Mouse (Mus musculus) frontal cortex, adult 2 months (tissue): Measurements from ENCODE around the gene Pygm. TPM values are rescaled to one million over a fixed set of nuclear protein-coding genes. Genes with fewer than 3 reads are reported as not detected.

ENCODE experiments used
- DNase-seq, 2 experiments: peaks; one replicate each; pipeline ENCODE4 v3.0.0; 2022; ENCODE audit warnings: low spot score in 1 of 2; ENCODE audit errors: extremely low spot score in 1 of 2
- polyA plus RNA-seq: library from polyadenylated mRNA; depleted of rRNA; stranded (reverse); fragments of >200 nt; gene quantifications from 2 replicates; pipeline ENCODE4 v1.2.3, GENCODE M21; 2012; rRNA removed

The Pygm gene
- 39.0 and 54.8 TPM in 2 replicates for polyA plus RNA-seq

DNA sequence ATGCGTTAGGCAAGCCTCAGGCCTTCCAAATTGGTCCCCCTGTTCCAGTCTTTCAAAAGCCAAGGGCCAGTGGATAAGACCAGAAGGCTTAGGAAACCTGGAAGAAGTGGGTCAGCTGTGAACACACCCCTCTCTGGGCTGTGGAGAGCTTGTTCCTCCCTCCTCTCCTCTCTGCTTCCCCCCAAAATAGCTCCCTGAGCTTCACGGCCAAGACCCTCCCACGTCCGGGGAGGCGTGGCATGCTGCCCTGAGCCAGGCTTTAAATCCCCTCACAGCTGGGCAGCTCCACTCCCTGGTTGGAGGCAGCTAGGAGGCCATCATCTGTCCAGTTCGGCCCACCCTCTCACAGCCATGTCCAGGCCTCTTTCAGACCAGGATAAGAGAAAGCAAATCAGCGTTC lies at the start of gene Pygm:
Gene Pygm (plus strand): TSS at position 272 of the 400 bp plus-strand sequence.
- DNase-seq: peak in 1 of 2 experiments; percentile 65

DNA sequence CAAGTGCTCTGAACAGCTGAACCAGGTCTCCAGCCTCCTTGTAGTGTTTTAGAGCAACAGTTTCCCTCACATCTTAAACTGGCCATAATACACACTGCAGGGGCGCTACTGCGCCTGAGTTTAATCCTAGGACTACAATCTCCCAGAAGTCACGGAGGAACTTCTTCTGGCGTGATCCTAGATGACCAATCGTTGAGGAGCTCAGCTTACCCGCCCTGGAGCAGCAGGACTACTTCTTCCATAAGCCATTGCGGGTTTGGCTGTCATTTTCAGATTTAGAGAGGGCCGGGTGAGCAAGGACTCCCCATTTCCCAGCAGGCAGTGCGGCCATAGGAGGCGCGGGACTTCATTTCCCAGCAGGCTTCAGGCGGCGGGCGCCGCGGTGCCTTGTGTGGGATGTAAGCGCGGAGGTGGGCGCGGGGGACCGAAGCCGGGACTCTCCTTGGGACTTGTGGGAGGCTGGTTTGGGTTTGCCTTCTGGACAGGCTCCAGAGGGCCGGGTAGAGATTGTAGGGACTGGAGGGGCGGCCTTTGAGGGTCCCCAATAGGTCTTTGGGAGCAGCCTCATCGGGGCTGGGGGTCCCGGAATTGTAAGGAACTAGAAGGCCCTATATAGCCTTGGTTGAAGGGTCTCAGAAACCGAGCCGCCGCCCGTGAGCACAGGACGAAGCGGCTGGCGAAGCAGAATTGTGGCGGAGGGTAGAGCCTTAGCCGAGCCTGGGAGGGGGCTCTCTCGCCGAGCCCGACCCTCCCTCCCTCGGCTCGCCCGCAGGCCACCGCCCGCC lies 49.3 kb upstream of the Pygm start, which contains the start of gene Men1:
Gene Men1 (plus strand): TSS at position 307 of the 785 bp plus-strand sequence.
- DNase-seq: peak; percentile 98

DNA sequence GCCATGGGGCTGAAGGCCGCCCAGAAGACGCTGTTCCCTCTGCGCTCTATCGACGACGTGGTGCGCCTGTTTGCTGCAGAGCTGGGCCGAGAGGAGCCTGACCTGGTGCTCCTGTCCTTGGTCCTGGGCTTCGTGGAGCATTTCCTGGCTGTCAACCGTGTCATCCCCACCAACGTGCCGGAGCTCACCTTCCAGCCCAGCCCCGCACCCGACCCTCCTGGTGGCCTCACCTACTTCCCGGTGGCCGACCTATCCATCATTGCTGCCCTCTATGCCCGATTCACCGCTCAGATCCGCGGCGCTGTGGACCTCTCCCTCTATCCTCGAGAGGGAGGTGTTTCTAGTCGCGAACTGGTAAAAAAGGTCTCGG lies 48.8 kb upstream of the Pygm start:
- DNase-seq: no peak

DNA sequence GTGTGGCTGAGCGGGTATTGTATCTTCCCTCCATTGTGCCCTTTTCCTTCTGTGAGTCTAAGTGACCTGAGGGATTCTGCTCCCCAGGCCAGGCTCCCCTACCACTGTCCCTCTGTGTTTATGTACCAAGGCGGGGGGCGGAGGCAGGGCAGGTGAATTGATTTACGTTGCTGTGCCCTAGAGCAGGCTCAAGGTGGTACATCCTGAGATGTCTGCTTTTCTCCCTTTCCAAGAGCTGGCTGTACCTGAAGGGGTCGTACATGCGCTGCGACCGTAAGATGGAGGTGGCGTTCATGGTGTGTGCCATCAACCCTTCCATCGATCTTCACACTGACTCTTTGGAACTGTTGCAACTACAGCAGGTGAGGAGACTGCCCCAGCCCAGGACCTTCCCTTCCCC lies 47.3 kb upstream of the Pygm start:
- no peak for DNase-seq

DNA sequence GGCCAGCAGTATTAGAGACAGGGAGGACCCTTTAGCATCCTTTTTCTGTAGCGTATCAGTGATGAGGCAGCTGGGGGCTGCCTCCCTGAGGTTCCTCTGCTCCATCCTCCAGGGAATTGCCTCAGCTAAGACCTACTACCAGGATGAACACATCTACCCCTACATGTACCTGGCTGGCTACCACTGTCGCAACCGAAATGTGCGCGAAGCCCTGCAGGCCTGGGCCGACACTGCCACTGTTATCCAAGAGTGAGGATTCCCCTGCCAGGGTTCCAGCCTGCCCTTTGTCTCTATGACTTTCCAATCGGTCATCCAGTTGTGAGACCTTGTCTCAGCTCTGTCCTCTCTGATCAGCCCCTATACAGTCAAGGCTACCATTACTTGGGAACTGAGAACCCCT lies 46.0 kb upstream of the Pygm start:
- DNase-seq: no peak

DNA sequence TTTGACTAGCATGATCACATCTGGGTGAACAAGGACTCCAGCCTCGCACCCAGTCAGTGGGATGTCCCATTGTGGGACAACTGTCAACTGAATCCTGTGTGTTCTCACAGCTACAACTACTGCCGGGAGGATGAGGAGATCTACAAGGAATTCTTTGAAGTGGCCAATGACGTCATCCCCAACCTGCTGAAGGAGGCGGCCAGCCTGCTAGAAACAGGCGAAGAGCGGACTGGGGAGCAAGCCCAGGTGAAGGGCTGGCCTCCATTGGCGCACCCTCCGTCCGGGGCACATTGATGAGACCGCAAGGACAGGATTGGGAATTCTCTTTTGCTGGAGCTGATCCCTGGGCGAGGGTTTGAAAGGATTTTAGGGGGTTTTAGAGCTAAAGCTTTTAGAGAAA lies 45.5 kb upstream of the Pygm start:
- DNase-seq: no peak

DNA sequence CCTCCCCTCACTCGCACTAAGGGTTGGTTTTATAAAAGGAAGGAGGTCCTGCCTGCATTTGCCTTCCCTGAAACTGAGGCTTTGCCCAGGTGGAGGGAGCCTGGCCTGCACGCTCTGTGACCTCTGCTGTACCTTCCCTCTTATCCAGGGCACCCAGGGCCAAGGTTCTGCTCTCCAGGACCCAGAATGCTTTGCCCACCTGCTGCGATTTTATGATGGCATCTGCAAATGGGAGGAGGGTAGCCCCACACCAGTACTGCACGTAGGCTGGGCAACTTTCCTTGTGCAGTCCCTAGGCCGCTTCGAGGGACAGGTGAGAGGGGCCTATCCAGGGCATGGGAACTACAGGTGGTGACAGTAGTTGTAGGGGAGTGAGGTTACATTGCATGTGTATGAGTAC lies 45.0 kb upstream of the Pygm start:
- DNase-seq: no peak

DNA sequence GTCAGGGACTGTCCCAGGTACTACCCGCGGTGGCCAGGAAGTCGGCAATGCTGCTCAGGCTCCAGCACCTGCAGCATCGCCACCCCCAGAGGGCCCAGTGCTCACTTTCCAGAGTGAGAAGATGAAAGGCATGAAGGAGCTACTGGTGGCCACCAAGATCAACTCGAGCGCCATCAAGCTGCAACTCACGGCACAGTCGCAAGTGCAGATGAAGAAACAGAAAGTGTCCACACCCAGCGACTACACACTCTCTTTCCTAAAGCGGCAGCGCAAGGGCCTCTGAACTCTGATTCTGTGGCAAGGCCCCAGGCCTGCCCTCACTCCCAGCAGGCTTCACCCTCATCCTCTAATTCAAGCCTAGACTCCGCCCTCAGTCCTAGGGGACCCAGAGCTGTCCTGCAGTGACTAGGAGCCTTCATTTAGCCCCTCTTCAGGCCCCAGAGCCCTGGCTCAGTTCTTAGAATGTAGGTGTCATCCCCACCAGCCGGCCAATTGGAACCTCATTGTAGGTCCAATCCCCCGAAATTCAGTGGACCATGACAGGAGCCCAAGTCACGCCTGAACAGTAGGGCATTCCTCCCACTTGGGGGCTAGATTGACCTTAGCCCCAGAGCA lies 44.2 kb upstream of the Pygm start:
- DNase-seq: no peak

DNA sequence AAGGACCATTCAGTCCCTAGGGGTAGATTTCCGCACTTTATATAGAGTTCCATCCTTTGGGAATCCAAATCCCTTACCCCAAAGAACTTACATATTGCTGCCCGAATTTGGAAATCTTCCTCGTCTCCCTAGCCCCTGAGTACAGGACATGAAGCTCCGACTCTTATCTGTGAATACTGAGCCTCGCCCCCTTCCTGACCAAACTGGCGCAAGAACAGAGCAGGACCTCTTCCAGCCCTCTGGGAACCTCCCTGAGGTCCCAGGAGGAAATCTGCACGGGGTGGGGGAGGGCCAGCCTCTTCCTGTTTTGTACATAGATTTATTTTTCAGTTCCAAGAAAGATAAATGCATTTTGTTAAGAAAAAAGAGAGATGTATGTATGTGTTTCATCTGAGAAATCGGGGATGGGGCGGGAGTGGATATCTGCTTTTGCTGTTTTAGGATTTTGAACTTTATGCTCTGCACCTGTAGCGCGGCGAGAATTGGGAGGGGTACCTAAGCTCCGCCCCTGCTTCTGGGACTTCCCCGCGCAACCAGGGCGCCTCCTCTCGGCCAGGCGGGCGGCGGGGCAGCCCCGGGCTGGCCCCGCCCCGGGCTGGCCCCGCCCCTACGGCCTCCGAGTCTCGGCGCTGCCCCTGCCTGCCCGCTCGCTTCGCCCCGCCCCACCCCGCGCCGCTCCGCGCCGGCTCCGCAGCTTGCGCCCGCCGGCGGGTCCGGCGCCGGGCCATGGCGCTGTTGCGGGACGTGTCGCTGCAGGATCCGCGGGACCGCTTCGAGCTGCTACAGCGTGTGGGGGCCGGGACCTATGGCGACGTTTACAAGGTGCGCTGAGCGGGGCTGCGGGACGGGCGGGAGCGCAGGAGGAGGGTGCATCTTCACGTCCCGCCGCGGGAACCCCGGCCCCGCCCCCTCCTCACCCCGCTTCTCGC lies 43.4 kb upstream of the Pygm start, which contains the start of gene Map4k2:
Gene Map4k2 (plus strand): TSS at position 612 of the 929 bp plus-strand sequence.
- peak in 1 of 2 experiments; percentile 78 for DNase-seq

DNA sequence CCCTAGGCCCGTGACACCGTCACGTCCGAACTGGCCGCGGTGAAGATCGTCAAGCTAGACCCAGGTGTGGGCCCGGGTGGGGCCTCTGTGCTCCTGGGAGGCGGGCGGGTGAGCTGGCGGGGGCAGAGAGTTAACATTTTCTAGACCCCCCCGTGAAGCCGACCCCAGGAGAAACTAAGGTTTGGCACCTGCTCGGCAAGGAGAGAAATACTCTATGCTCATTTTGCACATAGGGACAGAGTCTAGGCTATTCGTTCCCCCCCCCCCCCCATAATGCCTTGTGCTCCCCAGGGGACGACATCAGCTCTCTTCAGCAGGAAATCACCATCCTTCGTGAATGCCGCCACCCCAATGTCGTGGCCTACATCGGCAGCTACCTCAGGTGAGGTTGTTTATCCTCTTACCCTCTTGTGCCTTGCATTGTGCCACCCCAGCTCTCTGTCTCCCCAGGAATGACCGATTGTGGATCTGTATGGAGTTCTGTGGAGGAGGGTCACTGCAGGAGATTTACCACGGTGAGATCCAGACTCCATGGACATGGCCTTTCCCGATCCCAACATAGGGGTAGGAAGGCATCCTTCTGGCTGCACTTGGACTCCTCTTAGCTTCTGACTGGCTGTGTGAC lies 42.6 kb upstream of the Pygm start:
- DNase-seq: no peak

DNA sequence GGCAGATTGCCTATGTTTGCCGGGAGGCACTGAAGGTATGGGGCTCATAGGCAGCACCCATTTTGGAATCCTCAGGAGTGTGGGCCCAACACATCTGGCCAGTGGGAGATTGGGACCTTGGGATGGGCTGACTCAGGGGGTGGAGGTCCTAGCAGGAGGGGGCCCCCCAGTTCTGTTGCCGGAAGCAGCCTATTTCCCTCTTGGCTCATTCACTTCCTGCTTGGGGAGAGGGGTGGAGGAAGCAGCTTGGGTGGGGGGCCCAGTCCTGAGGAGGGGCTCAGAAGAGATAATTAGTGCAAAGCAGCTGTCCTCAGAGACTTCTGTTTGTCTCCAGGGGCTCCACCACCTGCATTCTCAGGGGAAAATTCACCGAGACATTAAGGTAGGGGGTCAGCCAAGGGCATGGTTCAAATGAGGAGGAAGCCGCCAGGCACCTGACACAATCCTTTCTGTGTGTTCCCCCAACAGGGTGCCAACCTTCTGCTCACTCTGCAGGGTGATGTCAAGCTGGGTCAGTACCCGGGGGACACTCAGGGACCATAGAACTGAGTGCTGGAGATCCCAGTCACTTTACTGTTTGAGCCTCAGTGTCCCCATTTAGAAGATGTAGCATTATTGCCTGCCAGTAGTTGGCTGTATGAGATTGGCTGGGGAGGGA lies 41.8 kb upstream of the Pygm start:
- no peak for DNase-seq

DNA sequence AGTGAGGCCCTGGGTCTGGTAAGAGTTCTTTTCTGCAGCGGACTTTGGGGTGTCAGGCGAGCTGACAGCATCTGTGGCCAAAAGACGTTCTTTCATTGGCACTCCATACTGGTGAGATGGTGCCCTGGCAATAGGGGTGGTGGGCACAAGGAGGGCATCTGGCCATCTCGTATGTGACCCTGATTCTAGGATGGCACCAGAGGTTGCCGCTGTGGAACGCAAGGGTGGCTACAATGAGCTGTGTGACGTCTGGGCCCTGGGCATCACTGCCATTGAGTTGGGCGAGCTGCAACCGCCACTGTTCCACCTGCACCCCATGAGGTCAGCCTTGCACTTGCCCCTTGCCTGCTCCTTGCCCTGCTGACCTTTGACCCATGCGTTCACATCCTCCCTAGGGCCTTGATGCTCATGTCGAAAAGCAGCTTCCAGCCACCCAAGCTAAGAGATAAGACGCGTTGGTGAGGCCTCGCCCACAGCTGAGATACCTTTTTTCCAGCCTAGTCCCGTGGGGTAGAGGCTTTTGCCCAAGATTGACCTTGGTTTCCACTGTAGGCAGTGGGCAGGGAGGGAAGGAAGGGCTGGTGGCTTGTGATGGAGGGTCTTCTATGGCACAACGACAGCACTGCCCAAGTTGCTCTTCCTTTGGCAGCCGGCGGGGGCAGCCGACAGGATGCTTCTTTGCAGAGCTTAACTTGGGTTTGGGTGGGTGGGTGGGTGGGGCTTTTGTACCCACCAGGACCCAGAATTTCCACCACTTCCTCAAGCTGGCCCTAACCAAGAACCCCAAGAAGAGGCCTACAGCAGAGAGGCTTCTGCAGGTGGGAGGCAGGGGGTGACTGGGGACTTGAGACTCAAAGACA lies 40.9 kb upstream of the Pygm start:
- no peak for DNase-seq

DNA sequence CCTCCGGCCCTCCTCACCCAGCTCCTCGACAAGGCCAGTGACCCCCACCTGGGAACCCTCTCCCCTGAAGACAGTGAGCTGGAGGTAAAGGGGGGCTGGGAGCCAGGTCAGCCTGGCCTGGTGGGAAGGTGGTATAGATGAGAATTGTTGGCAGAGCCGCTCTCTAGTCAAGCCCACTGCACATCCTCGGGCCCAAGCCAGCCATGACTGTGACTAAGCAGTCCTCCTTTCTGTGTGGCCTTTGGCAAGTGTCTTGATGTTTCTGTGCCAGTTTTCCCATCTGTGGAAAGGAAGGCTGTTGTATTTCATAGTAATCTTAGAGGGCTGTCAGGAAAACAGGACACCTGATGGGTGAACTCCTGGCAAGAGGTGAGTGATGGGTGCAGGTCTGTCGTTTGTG lies 40.2 kb upstream of the Pygm start:
- DNase-seq: no peak

DNA sequence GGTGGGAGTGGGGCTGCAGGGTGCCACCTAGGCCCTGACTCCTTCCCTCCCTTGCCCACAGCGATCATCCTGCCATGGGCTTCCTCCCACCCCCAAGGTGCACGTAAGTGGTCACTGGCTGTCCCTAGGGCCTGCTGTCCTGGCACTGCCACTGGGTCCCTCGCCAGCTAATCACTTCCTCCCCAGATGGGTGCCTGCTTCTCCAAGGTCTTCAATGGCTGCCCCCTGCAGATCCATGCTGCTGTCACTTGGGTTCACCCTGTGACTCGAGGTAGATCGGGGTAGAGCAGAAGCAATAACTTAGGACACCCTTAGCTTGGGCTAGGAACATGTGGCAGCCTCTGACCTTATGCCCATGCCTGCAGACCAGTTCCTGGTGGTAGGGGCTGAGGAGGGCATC lies 38.2 kb upstream of the Pygm start:
- no peak for DNase-seq

DNA sequence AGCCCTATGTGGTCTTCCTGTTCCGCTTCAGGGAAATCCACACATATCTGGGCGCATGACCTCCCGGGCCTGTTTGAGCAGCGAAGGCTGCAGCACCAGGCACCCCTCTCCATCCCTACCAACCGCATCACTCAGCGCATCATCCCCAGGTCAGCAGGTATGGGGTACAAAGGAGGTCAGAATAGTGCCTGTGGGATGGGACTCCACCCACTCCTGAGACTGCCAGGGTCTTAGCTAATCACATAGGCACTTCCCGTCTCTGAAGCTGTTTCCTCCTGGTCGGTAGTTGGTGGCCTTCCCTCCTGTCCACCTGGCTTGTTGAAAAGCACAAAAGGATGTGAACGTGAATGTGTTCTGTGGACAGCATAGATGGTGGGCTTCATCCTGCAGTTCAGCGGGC lies 37.5 kb upstream of the Pygm start:
- DNase-seq: no peak

DNA sequence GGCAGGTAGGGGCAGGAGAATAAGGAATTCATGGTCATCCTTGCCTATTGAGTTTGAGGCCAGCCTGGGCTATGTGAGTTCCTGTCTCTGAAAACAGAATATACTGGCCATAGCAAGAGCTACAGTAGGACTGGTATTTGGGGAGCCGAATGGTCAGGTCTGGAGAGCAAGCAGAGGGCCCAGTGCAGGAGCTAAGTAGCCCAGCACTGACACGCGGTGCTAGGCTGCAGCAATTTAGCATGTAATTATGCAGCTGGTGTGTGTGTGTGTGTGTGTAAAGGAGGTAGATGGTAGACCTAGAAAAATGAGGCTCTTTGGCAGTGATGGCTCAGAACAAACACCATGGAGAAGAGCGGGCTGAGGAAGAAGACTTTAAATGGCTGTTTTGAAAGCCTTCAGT lies 36.6 kb upstream of the Pygm start:
- no peak for DNase-seq

DNA sequence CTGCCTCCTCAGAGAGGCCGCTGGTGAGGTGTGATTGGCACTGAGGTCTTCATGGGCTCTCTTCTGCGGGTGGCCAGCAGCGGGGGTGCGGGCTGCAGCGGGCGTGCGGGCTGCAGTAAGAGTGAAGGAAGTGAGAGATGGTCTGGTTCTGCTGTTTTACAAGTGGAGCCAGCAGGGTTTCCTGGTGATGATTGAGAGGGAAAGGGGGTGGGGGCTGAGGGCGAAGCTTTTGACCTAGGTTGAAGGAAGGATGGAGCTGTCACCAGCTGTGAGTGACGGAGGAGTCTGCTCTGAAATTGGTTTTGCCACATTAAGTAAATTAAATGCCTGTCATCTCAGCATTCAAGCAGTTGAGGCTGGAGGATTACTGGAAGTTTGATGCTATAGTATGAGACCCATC lies 35.5 kb upstream of the Pygm start:
- DNase-seq: no peak

DNA sequence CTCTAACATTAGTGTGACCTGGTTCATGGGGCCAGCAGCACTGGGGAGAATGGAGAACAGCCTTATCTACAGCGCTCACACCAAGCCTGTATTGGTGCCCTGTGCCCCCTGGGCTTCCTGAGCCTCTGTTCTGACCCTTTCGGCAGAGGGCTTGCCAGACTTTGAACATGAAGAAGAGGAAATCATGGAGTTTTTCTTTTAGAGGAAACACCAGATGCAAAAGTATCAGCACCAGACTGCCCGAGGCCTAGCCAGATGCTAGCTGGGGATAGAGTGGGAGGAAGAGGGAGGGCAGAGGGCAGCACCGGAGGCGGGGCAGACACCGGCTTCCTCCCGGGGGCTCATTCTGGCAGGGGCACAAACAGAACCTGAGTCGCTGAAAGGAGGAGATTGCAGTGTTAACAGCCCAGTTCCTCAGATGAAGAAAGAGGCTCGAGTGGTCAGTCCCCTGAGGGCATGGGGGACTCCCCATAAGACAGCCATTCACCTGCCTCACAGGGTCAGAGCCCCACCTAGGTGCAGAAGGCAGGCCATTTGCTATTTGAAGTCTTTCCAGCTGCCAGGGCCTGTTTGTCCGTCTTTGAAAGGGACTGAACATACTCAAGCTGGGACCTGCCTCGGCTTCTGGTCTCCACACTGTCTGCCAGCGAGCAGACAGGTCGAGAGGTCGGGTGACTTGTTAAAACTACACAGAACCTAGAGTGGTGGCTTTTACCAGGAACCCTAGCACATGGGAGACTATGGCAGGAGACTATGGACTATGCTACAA lies 34.8 kb upstream of the Pygm start:
- DNase-seq: no peak
